Comparison of ENCODE assay signal across 8 mouse cellular contexts in the genomic region with DNA sequence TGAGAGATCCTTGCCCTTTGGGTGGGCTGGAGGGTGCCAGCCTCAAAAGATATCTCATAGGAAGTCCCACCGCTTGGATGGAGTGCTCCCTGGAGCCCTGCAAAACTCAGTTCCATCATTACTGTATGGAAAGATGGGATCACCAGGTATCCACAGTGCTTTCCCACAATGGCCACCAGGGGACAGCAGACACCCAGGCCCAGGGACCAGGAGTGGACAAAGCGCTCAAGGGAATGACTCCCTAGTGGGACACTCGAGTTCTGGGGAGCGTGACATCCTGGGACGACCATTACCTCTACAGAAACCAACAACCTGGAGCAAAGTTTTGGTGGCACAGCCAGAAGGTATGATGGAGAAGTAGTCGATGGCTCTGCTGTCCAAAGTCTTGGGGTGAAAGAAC. TPM values are rescaled to one million over a fixed set of nuclear protein-coding genes. Genes with fewer than 3 reads are reported as not detected.
A peak's percentile ranks its signal among the peaks of the same experiment; 100 is the strongest.
DNase-seq lines count a peak whose midpoint lies in the region; ATAC-seq lines count a peak whose summit lies in the region.

No protein-coding gene starts in this region.

- no peaks in the 10 kb centered on the region for H3K36me3 ChIP-seq in midbrain, embryonic 11.5 days (ENCODE audit: control insufficient read depth, insufficient read depth, low read length)
- H3K36me3 ChIP-seq in midbrain, embryonic 16.5 days (ENCODE audit: control insufficient read depth, insufficient read depth, low read length), result no peaks in the 10 kb centered on the region

- ATAC-seq in midbrain, embryonic 11.5 days (ENCODE audit: low FRiP score), result no peak
- ATAC-seq in midbrain, embryonic 16.5 days, result no peak

- no peak overlapping the region for H3K9ac ChIP-seq in midbrain, embryonic 11.5 days (ENCODE audit: low read length)
- no peak overlapping the region for H3K9ac ChIP-seq in midbrain, embryonic 16.5 days (ENCODE audit: low read depth, low read length)

- H3K27me3 ChIP-seq in midbrain, embryonic 11.5 days (ENCODE audit: control insufficient read depth, insufficient read depth, low read length), result no peaks in the 10 kb centered on the region
- H3K27me3 ChIP-seq in midbrain, embryonic 16.5 days (ENCODE audit: control insufficient read depth, insufficient read depth, low read depth, low read length), result peaks cover 6% of the 10 kb centered on the region

- H3K9me3 ChIP-seq in midbrain, embryonic 11.5 days (ENCODE audit: control insufficient read depth, low read length), result no peaks in the 10 kb centered on the region
- H3K9me3 ChIP-seq in midbrain, embryonic 16.5 days (replicated peaks; ENCODE audit: control insufficient read depth, low read length, poor library complexity, severe bottlenecking), result no peaks in the 10 kb centered on the region

- WGBS in midbrain, embryonic 11.5 days, result 34% methylated on average over 6 of the region's 6 CpGs
- 34% methylated on average over 6 of the region's 6 CpGs for WGBS in midbrain, embryonic 16.5 days

- no peak overlapping the region for H3K4me3 ChIP-seq in midbrain, embryonic 11.5 days (ENCODE audit: low read depth, low read length)
- no peak overlapping the region for H3K4me3 ChIP-seq in midbrain, embryonic 16.5 days (ENCODE audit: low read depth, low read length)

- H3K27ac ChIP-seq in midbrain, embryonic 11.5 days (ENCODE audit: low read depth, low read length), result no peak overlapping the region
- no peak overlapping the region for H3K27ac ChIP-seq in midbrain, embryonic 16.5 days (ENCODE audit: low read length)

- H3K4me1 ChIP-seq in midbrain, embryonic 11.5 days (ENCODE audit: control insufficient read depth, insufficient read depth, low read length), result no peaks in the 10 kb centered on the region
- no peaks in the 10 kb centered on the region for H3K4me1 ChIP-seq in midbrain, embryonic 16.5 days (ENCODE audit: control insufficient read depth, insufficient read depth, low read length)

- no peak overlapping the region for H3K4me2 ChIP-seq in midbrain, embryonic 11.5 days
- no peak overlapping the region for H3K4me2 ChIP-seq in midbrain, embryonic 16.5 days (ENCODE audit: low read length)

- DNase-seq in cerebellum, adult 18-20 months, result peak; percentile 36 to 51
- no peak for DNase-seq in cerebellum, adult 9-11 months
- DNase-seq in midbrain, embryonic 11.5 days (ENCODE audit: low spot score, missing footprints), result peak; percentile 90
- peak; percentile 51 to 66 for DNase-seq in cerebellum, postnatal 25 days
- DNase-seq in kidney, adult 9 months, result peak; percentile 76
- DNase-seq in retina, adult 2 months (ENCODE audit: low read depth, low spot score), result peak; percentile 15
- no peak for DNase-seq in natural killer cell, adult 2 months (ENCODE audit: low spot score in 2 of 2)

RNA-seq across cellular contexts. Expression of a gene that starts 8.7 kb away (rescaled TPM):
- polyA plus RNA-seq in midbrain, embryonic 11.5 days (2014; fragmentation: Nextera tagmentation; extraction: Ambion mirVana), result 0.03 and 0.04 TPM in 2 replicates
- 1.3 and 1.4 TPM in 2 replicates for polyA plus RNA-seq in midbrain, embryonic 16.5 days (2015; fragmentation: Nextera tagmentation; extraction: Ambion mirVana)

RNA-seq across cellular contexts. Expression of a gene that starts 24.8 kb away (rescaled TPM):
- polyA plus RNA-seq in midbrain, embryonic 11.5 days (2014; fragmentation: Nextera tagmentation; extraction: Ambion mirVana), result 0.22 TPM in 1 of 2 replicates, not detected in the other
- polyA plus RNA-seq in midbrain, embryonic 16.5 days (2015; fragmentation: Nextera tagmentation; extraction: Ambion mirVana), result 0.16 and 0.32 TPM in 2 replicates

RNA-seq across cellular contexts. Expression of a gene that starts 33.8 kb away (rescaled TPM):
- 0.19 TPM in 1 of 2 replicates, not detected in the other for polyA plus RNA-seq in midbrain, embryonic 11.5 days (2014; fragmentation: Nextera tagmentation; extraction: Ambion mirVana)
- polyA plus RNA-seq in midbrain, embryonic 16.5 days (2015; fragmentation: Nextera tagmentation; extraction: Ambion mirVana), result 0.45 and 0.51 TPM in 2 replicates

RNA-seq across cellular contexts. Expression of a gene that starts 41.5 kb away (rescaled TPM):
- polyA plus RNA-seq in midbrain, embryonic 11.5 days (2014; fragmentation: Nextera tagmentation; extraction: Ambion mirVana), result 0.41 and 0.69 TPM in 2 replicates
- polyA plus RNA-seq in midbrain, embryonic 16.5 days (2015; fragmentation: Nextera tagmentation; extraction: Ambion mirVana), result 1.6 and 2.9 TPM in 2 replicates

Comparison
In these comparisons a context has a peak if more than half of its experiments do, and no peak if none do; other contexts are left out.
1. DNase-seq: peak in cerebellum, adult 18-20 months (2 of 2), midbrain, embryonic 11.5 days (single experiment), cerebellum, postnatal 25 days (2 of 2), kidney, adult 9 months (single experiment) and retina, adult 2 months (single experiment); none in cerebellum, adult 9-11 months (single experiment) and natural killer cell, adult 2 months (0 of 2).